Mouse (Mus musculus) adrenal gland, postnatal 10 days (tissue): ENCODE data around the gene Dnajb12. TPM values are rescaled to one million over a fixed set of nuclear protein-coding genes. Genes with fewer than 3 reads are reported as not detected.
A peak's percentile ranks its signal among the peaks of the same experiment; 100 is the strongest.
"Not testable (repeated sequence)": the region's sequence is repeated elsewhere in the genome, so short reads cannot be mapped to it uniquely, and the experiment has no call there.

Experiments used
- DNase-seq: peaks from one replicate; pipeline ENCODE4 v3.0.0; 2021; ENCODE audit warnings: mixed read lengths
- total RNA-seq, 2 experiments: library from RNA; stranded (reverse); gene quantifications; 2 replicates each; pipeline ENCODE4 v1.2.3; 2021

Dnajb12 gene
- total RNA-seq, 2 experiments from 2014 or later: 45.4 to 52.7 TPM

DNA sequence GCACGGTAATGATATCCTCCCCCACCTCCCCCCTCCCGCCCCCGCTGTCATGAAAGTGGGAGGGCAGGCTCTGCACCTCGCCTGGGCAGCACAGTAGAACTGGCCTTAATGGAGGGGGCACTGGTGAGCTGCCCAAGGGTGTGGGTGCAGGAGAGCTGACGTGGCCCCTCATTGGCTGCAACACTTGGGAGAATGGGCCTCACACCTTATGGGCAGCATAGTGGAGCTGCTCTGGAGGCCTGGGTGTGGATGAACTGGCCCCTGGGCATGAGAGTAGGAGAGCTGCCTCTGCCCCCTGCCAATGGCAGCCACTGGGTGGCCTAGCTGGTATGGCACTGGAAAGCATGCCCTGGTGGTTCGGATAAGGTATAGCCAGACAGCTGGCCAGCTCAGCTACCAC is 9.3 kb upstream of the Dnajb12 start:
- no peak for DNase-seq

DNA sequence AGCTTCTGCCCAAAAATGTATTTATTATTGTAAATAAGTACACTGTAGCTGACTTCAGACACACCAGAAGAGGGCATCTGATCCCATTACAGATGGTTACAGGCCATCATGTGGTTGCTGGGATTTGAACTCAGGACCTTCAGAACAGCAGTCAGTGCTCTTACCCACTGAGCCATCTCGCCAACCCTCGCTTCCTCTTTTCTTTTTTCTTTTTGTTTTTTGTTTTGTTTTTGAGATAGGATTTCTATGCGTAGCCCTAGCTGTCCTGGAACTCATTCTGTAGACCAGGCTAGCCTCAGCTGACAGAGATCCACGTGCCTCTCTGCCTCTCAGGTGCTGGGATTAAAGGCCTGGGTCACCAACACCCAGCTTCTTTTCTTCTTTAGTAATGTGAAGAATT is 6.7 kb upstream of the Dnajb12 start:
- DNase-seq: not testable (repeated sequence)

DNA sequence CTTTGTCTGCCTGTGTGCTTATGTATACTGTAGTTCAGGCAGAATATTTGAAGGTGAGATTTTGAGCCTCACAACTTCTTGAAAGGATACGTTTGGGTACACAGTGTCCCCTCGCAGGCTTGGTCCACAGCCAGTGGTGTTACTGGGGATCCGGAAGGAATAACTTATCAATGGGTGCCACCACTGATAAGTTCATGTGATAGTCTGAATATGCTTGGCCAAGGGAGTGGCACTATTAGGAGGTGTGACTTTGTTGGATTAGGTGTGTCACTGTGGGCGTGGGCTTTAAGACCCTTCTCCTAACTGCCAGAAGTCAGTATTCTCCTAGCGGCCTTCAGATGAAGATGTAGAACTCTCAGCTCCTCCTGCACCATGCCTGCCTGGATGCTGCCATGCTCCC is 6.2 kb upstream of the Dnajb12 start:
- DNase-seq: no peak

DNA sequence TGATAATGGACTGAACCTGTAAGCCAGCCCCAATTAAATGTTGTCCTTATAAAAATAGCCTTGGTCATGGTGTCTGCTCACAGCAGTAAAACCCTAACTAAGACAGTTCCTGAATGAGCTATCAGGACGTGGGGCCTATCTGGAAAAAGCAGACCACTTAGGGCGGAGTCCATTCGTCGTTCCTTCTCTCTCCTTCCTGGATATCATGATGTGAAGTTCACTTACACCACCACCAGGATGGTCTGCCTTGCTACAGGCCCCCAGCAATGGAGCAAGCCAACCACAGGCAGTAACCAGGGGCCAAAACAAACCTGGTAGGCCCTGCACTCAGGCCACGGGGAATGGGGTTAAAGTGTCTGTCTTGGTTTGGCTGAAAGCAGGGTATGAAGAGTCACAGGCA is 5.7 kb upstream of the Dnajb12 start:
- DNase-seq: no peak

DNA sequence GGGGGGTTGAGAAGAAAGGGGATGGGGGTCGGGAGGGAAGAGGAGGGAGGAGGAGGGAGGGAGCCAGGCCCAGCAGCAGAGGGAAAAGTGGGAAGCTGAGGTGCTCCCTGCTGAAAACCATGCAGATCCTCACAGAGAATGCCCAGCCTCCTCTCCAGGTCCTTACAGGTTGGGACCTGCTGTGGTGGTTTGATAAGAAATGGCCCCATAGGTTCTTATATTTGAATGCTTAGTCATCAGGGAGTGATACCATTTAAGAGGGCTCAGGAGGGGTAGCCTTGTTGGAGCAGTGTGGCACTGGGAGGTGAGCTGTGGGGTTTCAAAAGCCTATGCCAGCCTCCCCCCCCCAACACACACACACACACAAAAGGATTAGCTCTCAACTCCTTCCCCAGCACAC is 4.0 kb upstream of the Dnajb12 start:
- DNase-seq: no peak

DNA sequence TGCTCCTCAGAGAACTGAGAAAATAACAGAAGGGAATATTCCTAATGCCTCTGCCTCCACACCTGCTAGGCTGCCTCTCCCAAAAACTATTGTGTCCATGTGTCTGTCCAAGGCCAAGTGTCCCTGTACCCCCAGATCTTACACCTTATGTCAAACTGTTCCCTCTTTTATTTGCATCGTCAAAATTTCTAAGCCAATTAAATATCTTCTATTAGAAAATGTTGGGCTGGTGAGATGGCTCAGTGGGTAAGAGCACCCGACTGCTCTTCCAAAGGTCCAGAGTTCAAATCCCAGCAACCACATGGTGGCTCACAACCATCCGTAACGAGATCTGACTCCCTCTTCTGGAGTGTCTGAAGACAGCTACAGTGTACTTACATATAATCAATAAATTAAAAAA is 2.7 kb upstream of the Dnajb12 start:
- DNase-seq: not testable (repeated sequence)

DNA sequence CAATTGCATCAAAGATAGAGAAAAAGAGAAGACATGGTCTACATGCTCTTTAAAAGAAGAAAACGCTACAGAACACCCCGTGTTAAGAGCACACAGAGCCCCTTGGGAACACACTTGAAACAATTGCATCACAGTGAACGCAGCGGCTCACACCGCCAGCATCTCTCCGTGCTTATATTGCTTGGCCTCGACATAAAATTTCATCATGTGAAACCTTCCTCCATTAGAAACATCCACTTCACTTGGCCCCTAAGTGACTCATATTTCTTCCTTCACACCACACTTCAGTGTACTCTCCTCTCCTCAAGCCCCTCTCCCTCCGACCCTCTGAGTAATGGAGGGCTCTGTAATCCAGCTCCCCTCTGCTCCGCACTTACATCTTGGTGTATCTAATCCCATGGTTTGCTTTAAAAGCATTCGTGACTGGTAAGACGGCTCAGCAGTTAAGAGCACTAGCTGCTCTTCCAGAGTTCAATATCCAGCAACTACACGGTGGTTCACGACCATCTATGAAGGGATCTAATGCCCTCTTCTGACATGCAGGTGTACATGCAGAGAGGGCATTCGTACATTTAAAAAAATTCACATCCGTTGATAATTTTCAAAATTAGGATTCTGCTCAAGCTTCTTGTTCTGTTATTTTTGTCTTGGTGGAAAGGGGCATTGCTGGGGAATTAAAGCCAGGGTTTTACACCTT is 1.8 kb upstream of the Dnajb12 start:
- DNase-seq: no peak

DNA sequence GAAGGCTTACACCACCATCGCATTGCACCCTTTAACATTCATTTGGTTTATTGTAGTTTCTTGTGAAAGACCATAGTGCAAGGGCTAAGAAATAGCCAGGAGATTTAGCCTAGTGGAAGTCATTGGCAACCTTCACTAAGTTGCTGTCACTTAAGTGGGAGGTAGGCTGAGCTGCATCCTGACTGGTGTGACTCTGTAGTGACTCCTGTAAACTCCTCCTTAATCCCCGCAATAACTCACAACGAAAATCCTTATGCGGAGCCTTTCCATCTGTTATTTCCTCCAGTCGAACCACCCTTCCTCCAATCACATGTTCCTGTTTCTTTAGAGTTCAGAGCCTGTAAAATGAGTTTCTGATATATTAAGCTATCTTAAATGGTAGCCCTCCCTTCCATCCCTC is 533 bp upstream of the Dnajb12 start:
- no peak for DNase-seq

DNA sequence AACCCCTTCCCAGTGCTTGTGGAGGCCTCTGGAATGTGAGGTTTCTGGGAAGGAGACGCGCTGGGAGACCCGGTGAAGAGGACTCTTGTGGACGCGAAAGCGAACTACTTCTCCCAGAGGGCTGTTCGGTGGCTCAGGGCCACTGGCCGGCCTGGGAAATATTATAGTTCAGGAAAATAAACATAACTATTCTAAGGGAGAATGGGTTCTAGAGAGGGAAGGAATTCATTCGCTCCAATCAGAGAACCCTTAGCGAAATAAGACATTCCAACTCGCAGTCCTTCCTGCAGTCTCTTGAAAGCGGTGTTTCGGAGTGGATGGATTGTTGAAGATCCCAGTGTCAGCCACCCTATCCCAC is 652 bp downstream of the Dnajb12 start:
- DNase-seq: no peak

DNA sequence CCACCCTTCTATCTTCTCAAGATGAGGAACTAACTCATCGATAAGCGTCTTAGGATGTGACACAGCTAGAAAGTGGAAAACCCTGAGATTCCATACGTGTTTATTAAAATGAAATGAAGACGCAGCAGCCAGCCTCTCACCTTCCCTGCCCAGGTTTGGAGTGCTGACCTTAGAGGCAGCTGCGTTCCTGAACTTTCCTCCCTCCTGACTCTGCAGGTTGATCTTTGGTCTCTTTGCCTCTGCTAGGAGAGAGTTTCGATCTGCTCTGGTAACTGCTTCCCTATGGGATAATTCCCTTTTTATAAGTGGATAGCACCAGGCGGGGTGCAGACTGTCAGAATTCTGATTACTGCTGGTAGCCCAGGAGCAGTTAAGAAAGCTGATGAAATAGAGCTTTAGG is 1.5 kb downstream of the Dnajb12 start:
- DNase-seq: no peak

DNA sequence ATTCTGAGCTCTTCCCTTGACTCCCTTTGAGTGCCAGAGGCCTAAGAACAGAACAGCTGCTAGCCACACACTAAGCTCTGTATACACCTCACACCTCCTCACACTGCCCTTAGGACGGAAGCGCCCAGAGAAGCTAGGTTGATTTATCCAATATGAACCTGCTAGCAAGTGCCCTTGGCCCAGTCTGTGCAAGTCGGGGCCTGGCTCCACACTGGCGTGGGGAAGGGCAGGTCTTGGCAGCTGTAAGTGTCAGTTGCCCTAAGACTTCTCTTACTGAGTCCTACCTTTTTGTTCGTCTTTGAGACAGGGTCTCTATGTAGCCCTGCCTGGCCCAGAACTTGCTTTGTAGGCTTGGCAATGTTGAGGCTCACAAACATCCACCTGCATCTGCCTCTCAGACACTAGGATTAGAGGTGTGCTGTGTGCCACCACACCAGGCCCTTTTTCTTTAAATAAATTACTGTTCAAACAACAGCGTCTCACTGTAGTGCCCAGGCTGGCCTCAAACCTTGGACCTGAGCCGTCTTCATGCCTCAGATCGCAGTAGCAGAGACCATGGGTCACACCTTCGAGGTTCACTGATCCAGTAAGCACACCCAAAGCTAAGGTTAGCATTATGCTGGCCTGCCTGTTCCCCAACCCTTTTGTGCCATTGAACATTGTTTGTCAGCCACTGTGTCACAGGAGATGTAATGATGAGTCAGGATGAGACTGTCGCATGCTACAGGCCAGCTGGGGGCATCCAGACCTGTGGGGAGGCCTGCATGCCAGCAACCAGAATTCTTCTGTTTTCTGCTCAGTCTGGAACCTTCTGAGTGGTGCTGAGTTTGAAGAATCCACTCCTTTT is 5.2 kb downstream of the Dnajb12 start:
- DNase-seq: no peak

DNA sequence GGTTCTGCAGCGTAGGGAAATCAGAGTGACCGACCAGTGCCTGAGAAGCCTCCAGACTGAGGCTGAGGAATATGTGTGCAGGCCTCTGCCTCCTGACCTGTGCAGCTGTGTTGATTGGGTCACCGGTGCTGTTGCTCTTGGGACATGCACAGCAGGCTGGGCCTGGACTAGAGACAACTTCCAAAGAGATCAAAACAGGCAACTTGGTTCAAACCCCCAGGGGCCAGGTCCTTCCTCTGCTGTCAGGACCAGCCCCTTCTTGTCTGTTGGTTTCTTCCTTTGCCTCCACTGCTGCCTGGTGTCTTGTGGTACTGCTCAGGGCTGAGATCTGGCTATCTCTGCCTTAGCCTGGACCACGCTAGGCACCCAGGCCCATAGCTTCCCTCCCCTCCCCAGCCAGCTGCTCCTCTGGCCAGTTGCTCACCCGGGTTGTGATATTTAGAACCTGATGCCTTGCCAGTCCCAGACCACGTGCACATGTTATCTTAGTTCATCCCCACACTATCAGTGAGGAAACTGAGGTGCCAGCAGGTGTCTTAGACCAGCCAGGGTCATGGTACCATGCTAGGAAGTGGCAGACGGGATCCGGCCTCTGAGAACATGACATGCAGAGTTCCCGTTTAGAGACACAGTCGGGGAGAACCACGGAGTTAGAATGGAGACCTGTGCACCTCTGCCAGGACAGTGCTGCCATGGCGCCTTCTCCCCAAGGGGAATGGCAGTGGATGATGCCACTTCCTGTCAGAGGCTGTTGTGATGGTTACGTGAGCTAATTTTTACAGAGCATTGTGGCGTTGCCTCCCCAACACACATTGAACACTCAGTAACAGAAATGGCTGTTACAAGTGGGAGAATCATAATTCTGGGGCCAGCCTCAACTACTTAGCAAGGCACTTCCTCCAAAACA is 6.1 kb downstream of the Dnajb12 start:
- DNase-seq: no peak

DNA sequence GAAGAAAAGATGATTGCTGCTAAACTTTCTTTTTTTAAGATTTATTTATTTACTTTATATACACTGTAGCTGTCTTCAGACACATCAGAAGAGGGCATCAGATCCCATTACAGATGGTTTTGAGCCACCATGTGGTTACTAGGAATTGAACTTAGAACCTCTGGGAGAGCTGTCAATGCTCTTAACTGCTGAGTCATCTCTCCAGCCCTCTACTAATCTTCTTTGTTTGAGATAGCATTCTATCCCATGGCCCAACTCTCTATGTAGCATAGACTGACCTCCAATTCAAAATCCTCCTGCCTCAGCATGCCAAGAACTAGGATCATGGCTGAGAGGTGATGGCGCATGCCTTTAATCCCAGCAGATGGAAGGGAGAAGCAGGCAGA is 6.7 kb downstream of the Dnajb12 start:
- no peak for DNase-seq

DNA sequence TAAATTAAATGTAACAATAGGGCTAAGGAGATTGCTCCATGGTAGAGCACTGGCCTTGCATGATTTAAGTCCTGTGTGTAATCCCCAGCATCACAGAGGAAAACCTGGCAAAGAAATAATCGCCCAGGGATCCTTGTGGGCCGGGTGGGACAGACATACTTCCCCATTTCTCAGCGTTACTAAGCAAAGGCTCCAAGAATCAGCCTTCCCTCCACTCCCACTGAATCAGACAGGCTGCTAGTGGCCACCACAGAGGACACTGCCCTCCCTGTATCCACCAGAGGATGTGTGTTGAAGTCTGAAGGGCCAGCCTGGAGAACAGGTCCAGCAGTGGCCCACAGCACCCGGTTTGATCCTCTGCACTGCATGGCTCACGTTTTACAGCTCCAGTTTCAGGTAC is 8.1 kb downstream of the Dnajb12 start:
- DNase-seq: no peak

DNA sequence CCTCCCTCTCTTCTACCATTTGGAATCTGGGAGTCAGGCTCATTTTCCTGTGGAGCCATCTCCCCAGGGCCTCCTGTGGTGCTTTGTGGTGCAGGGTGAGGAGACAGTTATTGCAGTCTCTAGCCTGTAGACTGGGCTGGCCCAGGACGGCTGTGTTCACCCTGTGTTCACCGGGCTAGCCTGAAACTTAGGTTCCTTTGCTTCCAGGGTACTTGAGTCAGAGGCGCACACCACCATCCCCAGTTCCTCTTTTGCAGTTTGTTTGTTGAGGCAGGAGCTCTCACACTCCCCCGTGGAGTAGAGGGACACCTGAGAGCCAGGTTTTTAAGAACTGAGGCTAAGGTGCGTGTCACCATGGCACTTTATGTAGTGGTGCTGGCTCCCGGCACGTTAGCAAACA is 10.0 kb downstream of the Dnajb12 start:
- DNase-seq: no peak

DNA sequence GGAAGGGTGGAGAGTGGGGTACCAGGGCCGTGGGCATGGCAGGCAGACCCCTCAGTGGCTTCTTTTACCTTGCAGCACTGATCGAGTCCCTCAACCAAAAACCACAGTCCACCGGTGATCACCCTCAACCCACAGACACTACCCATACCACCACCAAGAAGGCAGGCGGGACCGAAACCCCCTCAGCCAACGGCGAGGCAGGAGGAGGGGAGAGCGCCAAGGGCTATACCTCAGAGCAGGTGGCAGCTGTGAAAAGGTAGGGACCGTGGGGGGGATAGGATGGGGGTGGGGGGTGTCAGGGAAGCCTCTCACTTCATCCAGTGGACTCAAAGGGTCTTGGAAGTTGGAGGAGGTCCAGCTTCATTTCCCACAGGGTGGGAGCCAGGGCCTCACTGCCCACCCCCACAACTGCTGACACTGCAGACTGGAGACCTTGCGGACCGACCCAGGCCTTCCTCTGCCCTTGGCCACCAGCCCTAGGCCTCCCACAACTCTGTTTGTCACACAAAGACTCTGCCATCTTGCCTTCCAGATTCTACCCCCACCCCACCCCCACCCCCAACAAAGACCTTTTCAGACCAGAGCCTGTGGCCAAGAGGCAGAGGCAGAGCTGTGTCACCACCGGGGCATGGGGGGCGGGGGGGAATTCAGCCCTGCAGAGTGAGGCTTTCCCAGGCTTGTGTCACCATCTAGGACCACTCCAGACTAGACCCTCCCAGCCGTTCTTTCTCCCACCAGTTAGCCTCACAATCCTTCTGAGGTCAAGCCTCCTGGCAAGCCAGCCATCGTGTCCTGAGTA is 10.8 kb downstream of the Dnajb12 start:
- no peak for DNase-seq

DNA sequence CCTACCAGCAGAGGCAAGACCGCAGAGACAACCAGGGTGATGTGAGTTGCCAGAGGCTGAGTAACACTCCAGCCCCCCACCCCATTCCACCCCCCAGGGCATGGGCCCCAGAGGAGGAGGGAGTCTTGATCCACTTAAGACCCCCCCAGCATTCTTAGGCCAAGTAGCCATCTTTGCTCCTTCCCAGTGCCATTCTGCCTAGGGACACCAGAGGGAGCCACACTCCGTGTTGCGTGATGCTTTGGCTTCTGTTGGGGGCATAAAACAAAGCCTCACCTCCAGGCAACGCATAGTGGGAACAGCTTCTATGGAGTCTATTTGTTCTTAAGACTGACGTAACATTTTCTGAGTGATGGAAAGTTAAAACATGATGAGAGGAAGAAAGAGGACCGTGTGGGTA is 13.6 kb downstream of the Dnajb12 start:
- DNase-seq: peak; percentile 81

DNA sequence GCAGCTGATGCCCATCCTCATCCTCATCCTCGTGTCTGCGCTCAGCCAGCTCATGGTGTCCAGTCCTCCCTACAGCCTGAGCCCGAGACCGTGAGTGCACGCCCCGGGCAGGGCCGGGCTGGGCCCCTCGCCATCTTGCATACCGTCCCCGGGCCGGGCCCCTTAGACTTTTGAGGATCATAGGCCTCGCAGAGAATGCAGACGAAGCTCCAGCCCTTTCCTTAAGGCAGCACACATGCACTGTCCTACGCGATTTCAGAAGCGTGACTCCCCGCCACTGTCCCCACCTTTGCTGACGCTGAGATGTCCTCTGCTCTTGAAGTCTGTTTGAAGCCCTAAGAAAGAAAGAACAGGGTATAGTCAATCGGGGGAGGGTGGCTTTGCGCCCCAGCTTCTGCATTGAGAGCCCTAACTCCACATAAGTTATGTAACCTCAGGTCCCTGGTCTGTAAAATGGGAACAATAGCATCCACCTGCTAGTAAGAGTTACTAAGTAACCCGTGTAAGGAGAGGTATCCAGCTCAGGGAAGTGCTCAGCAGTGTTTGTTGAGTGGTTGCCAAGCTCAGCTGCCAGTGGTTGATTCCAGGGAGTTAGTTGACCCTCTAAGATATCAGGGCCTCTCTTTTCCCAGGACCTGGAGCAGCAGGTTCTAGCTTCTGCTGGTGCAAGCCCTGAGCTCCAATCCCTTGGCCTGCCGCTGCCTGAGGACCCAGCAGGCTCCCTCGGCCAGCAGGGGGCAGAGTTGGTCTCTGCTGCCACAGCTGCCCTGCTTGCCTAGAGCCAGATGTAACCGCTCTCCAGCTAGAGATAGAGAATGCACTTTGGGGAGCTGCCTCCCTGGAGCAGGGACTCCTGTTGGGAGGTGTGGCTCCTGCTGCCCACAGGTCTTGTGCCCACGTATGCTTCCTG is 15.2 kb downstream of the Dnajb12 start:
- peak; percentile 94 for DNase-seq

DNA sequence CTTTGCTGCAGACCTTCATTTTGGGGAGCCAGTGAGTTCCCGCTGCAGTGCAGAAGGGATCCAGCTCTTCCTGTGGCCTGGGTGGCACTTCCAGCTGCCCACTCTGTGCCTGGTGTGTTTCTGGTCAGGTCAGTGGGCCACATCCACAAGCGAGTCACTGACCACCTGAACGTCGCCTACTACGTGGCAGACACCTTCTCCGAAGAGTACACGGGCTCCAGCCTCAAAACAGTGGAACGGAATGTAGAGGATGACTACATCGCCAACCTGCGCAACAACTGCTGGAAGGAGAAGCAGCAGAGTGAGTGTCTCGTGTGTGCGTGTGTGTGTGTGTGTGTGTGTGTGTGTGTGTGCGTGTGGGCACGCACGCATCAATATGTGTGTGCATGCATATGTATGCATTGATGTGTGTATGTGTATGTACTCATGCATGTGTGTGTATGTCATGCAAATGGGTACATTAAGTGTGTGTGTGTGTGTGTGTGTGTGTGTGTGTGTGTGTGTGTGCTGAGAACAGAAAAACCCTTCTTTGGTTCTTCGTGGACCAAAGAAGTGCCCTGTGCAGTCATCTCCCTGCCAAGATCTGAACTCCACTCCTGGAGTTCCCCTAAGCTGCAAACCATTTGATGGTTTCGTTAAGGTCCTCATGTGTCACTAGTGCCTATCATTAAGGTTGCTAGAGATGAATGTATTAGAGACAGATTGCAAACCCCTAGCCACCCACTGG is 16.3 kb downstream of the Dnajb12 start:
- no peak for DNase-seq

DNA sequence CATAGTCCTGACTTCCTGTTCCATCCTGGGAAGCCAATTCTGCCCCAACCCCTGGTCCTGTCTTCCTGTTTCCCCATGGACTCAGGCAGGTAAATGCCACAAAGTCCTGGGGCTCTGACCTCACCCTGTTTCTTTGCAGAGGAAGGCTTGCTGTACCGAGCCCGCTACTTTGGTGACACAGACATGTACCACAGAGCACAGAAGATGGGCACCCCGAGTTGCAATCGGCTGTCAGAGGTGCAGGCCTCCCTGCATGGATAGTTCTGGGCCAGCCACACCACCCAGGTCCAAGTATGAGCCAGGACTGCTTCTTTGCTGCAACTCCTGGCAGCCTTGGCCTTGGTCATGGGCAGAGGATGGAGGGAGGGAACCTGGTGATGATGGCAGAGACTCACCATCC is 16.9 kb downstream of the Dnajb12 start:
- no peak for DNase-seq
